Mouse (Mus musculus): ENCODE data around the gene Kcna2. TPM values are rescaled to one million over a fixed set of nuclear protein-coding genes. Genes with fewer than 3 reads are reported as not detected.

Gene Kcna2
- polyA plus RNA-seq, 1 experiment from 2014 or later: 0.05 TPM

DNA sequence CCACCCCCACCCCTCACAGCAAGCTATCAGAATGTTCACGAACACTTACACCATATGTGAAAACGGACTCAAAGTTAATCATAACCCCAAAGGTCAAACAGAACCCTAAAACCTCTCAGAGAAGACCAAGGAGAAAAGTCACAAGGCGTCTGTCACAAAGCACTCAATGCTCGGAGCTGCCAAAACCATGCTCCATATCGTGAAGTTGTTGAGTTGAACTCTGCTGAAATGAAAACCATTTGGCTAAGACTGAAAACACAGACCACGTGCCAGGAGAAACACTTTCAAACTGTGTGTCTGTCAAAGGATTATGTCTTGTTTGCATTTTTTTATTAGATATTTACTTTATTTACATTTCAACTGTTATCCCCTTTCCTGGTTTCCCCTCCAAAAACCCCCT lies 30.9 kb downstream of the Kcna2 start:
- Histone ChIP-seq H3K27me3 (replicated peaks; ENCODE audit: control insufficient read depth, insufficient read depth, low read length) (no peaks in the 10 kb centered on the region), H3K9me3 (ENCODE audit: control insufficient read depth) (no peaks in the 10 kb centered on the region), H3K36me3 (ENCODE audit: control insufficient read depth, insufficient read depth) (no peaks in the 10 kb centered on the region), H3K9ac (ENCODE audit: low read depth, low read length) (no peak overlapping the region), H3K4me2 (replicated peaks; ENCODE audit: low read depth) (no peak overlapping the region), H3K4me1 (replicated peaks; ENCODE audit: control insufficient read depth, insufficient read depth, low read length) (no peaks in the 10 kb centered on the region), H3K27ac (ENCODE audit: low read depth, low read length) (no peak overlapping the region), H3K4me3 (ENCODE audit: low read depth, low read length) (no peak overlapping the region)
- no peak for TF ChIP-seq CTCF (IDR thresholded peaks at IDR 0.05; ENCODE audit: low read depth)
- WGBS: 39% methylated on average over 6 of the region's 6 CpGs
- no peak for ATAC-seq

DNA sequence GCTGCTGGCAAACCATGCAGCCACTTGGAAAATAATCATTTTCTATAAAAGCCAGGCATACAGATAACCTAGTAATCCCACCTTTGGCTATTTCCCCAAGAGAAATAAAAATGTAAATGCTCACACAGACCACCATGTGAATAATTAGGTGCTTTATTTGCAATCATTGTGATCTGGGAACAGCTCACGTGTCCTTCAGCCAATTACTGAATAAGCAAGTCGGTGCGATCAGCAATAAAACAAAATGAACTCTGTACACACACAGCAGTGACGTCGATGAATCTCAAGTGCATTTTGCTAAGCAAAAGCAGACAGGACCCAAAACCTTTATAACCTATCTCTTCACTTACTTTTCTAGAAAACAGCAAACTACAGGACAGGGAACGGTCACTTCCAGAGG lies 31.7 kb downstream of the Kcna2 start:
- Histone ChIP-seq H3K36me3 (ENCODE audit: control insufficient read depth, insufficient read depth) (no peaks in the 10 kb centered on the region), H3K27me3 (replicated peaks; ENCODE audit: control insufficient read depth, insufficient read depth, low read length) (no peaks in the 10 kb centered on the region), H3K27ac (ENCODE audit: low read depth, low read length) (no peak overlapping the region), H3K9me3 (ENCODE audit: control insufficient read depth) (no peaks in the 10 kb centered on the region), H3K4me1 (replicated peaks; ENCODE audit: control insufficient read depth, insufficient read depth, low read length) (no peaks in the 10 kb centered on the region), H3K9ac (ENCODE audit: low read depth, low read length) (no peak overlapping the region), H3K4me3 (ENCODE audit: low read depth, low read length) (no peak overlapping the region), H3K4me2 (replicated peaks; ENCODE audit: low read depth) (no peak overlapping the region)
- WGBS: 64% methylated on average over 6 of the region's 6 CpGs
- TF ChIP-seq CTCF (IDR thresholded peaks at IDR 0.05; ENCODE audit: low read depth): no peak
- no peak for ATAC-seq

DNA sequence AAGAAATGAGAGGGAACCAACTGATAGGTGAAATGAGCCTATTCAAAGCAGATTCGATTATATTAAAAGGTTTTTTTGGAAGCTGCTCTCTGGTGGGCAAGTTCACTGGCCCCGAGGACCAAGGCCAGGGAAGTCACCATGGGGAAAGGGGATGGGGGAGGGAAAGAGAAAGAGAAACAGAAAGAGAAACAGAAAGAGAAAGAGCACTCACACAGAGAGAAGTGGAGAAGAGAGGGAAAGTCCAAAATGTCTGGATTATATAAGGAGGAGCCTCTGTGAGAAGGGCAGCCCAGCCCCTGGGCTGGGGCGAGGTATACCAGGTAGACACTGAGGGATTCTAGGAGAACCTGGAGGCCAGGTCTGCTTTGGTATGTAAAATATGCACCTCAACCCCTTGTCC lies 33.5 kb downstream of the Kcna2 start:
- no peak overlapping the region for H3K9ac ChIP-seq (ENCODE audit: low read depth, low read length)
- H3K4me2 ChIP-seq (replicated peaks; ENCODE audit: low read depth): no peak overlapping the region
- H3K27me3 ChIP-seq (replicated peaks; ENCODE audit: control insufficient read depth, insufficient read depth, low read length): no peaks in the 10 kb centered on the region
- WGBS: 74% methylated on average over 3 of the region's 3 CpGs
- H3K9me3 ChIP-seq (ENCODE audit: control insufficient read depth): no peaks in the 10 kb centered on the region
- no peaks in the 10 kb centered on the region for H3K36me3 ChIP-seq (ENCODE audit: control insufficient read depth, insufficient read depth)
- no peaks in the 10 kb centered on the region for H3K4me1 ChIP-seq (replicated peaks; ENCODE audit: control insufficient read depth, insufficient read depth, low read length)
- no peak overlapping the region for H3K27ac ChIP-seq (ENCODE audit: low read depth, low read length)
- no peak for ATAC-seq
- no peak overlapping the region for H3K4me3 ChIP-seq (ENCODE audit: low read depth, low read length)
- TF ChIP-seq CTCF (IDR thresholded peaks at IDR 0.05; ENCODE audit: low read depth): no peak

DNA sequence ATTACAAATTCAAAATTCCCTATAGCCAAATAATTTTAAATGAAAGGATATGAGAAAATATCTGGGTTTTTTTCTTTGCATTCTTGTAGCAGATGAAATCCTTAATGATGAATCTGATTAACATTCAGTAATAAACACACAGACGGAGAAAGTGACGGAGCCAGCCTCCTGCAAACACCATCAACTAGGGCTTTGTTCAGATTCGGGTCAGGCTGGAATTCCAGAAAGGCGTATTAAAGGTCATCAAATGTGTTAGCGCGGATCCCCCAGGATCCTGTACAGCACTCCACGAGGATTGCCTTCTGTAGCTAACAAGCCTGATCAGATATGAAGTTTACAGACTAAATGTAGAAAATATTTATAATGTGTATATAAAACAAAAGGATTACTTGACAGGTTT lies 46.2 kb downstream of the Kcna2 start:
- TF ChIP-seq CTCF (IDR thresholded peaks at IDR 0.05; ENCODE audit: low read depth): no peak
- no peak overlapping the region for H3K4me2 ChIP-seq (replicated peaks; ENCODE audit: low read depth)
- no peaks in the 10 kb centered on the region for H3K36me3 ChIP-seq (ENCODE audit: control insufficient read depth, insufficient read depth)
- H3K9ac ChIP-seq (ENCODE audit: low read depth, low read length): no peak overlapping the region
- H3K27ac ChIP-seq (ENCODE audit: low read depth, low read length): no peak overlapping the region
- no peak overlapping the region for H3K4me3 ChIP-seq (ENCODE audit: low read depth, low read length)
- H3K4me1 ChIP-seq (replicated peaks; ENCODE audit: control insufficient read depth, insufficient read depth, low read length): no peaks in the 10 kb centered on the region
- no peak for ATAC-seq
- H3K9me3 ChIP-seq (ENCODE audit: control insufficient read depth): no peaks in the 10 kb centered on the region
- H3K27me3 ChIP-seq (replicated peaks; ENCODE audit: control insufficient read depth, insufficient read depth, low read length): no peaks in the 10 kb centered on the region
- 74% methylated on average over 7 of the region's 7 CpGs for WGBS

DNA sequence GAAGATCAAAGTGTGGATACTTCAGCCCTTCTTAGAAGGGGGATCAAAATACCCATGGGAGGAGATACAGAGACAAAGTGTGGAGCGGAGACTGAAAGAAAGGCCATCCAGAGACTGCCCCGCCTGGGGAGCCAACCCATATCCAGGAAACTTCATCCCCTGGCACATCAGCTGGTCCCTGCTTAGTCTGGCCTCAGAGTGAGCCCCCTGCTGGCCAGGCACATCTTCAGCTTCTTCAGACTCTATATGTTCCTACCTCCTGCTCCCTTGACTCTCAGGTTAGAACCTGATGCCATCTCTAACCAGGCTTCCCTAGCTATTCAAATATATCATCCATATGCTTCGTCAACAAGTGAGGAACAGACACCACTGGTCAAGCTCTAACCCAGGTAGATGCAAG lies 48.1 kb downstream of the Kcna2 start:
- Histone ChIP-seq H3K4me2 (replicated peaks; ENCODE audit: low read depth) (no peak overlapping the region), H3K9ac (ENCODE audit: low read depth, low read length) (no peak overlapping the region), H3K4me3 (ENCODE audit: low read depth, low read length) (no peak overlapping the region), H3K9me3 (ENCODE audit: control insufficient read depth) (no peaks in the 10 kb centered on the region), H3K4me1 (replicated peaks; ENCODE audit: control insufficient read depth, insufficient read depth, low read length) (no peaks in the 10 kb centered on the region), H3K27me3 (replicated peaks; ENCODE audit: control insufficient read depth, insufficient read depth, low read length) (no peaks in the 10 kb centered on the region), H3K36me3 (ENCODE audit: control insufficient read depth, insufficient read depth) (no peaks in the 10 kb centered on the region), H3K27ac (ENCODE audit: low read depth, low read length) (no peak overlapping the region)
- WGBS: 59% methylated on average over 3 of the region's 3 CpGs
- no peak for ATAC-seq
- peak; percentile 73 for TF ChIP-seq CTCF (IDR thresholded peaks at IDR 0.05; ENCODE audit: low read depth)

DNA sequence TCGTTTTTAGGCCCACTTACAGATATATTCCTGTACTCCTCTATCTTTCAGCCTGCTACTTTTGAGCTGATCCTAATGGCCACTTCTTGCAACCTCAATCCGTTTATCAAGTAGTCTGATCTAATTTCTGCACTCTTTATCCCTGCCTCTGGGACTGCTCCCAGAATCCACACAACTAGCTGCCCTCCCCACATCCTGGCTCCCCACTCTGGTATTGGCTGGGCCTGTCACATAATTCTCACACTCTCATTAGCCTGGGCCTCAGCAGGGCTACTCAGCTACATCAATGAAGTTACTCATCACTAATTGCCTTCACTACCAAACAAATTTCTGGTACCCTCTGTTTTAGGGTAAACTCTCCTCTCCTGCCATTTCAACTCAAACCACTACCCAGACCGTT lies 49.5 kb downstream of the Kcna2 start:
- Histone ChIP-seq H3K9ac (ENCODE audit: low read depth, low read length) (no peak overlapping the region), H3K4me1 (replicated peaks; ENCODE audit: control insufficient read depth, insufficient read depth, low read length) (no peaks in the 10 kb centered on the region), H3K9me3 (ENCODE audit: control insufficient read depth) (no peaks in the 10 kb centered on the region), H3K4me3 (ENCODE audit: low read depth, low read length) (no peak overlapping the region), H3K27ac (ENCODE audit: low read depth, low read length) (no peak overlapping the region), H3K36me3 (ENCODE audit: control insufficient read depth, insufficient read depth) (no peaks in the 10 kb centered on the region), H3K4me2 (replicated peaks; ENCODE audit: low read depth) (no peak overlapping the region), H3K27me3 (replicated peaks; ENCODE audit: control insufficient read depth, insufficient read depth, low read length) (no peaks in the 10 kb centered on the region)
- WGBS: 54% methylated on average over 3 of the region's 3 CpGs
- ATAC-seq: no peak
- TF ChIP-seq CTCF (IDR thresholded peaks at IDR 0.05; ENCODE audit: low read depth): no peak

DNA sequence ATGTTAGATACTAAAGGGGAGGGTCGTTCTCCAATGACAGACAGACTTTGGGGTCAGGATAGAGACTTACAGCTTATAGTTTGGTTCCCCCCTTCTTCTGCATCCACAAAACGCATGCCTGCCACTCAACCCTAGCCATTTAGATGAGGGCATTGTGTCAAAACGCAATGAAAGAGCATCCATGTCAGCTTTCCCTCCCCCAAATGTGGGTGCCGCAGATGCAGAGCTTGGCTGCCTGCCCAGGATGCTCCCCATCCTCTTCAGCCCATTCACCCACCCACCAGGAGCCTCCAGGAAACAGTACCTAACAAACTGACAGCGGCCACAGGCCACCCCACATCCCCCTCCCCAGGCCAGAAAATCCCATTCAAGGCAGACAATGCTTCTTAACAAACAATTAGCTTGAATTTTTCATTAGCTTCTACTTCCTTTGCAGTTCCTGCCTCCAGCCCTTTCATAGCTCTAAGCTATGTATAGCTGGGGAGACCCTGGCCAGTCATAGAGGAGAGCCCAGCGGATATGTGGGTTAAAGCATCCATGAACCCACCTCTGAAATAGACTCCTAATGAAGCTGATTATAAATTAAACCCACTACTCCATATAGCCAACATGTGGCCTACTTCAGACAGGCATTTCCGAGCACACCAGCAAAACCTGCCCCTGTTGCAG lies 50.1 kb downstream of the Kcna2 start:
- no peak overlapping the region for H3K27ac ChIP-seq (ENCODE audit: low read depth, low read length)
- no peak overlapping the region for H3K4me3 ChIP-seq (ENCODE audit: low read depth, low read length)
- no peaks in the 10 kb centered on the region for H3K27me3 ChIP-seq (replicated peaks; ENCODE audit: control insufficient read depth, insufficient read depth, low read length)
- no peak overlapping the region for H3K4me2 ChIP-seq (replicated peaks; ENCODE audit: low read depth)
- H3K4me1 ChIP-seq (replicated peaks; ENCODE audit: control insufficient read depth, insufficient read depth, low read length): no peaks in the 10 kb centered on the region
- ATAC-seq: no peak
- no peaks in the 10 kb centered on the region for H3K36me3 ChIP-seq (ENCODE audit: control insufficient read depth, insufficient read depth)
- H3K9ac ChIP-seq (ENCODE audit: low read depth, low read length): no peak overlapping the region
- no peak for TF ChIP-seq CTCF (IDR thresholded peaks at IDR 0.05; ENCODE audit: low read depth)
- WGBS: 59% methylated on average over 7 of the region's 7 CpGs
- no peaks in the 10 kb centered on the region for H3K9me3 ChIP-seq (ENCODE audit: control insufficient read depth)

All from intestine, postnatal 0 days (tissue).